Mouse (Mus musculus) heart, adult 2 months (tissue): Measurements from ENCODE around the gene Lins1.

Experiments used
- CTCF ChIP-seq: fragments of 200-600 bp; IDR thresholded peaks from 2 replicates; pipeline ENCODE4 v1.8.1; 2022; ENCODE audit warnings: antibody characterized with exemption, mild to moderate bottlenecking, moderate library complexity
- POLR2A ChIP-seq: fragments of 200-500 bp; IDR thresholded peaks from 2 replicates; pipeline ENCODE4 v1.6.1; 2011; ENCODE audit warnings: mild to moderate bottlenecking, low read depth, low read length, control low read depth; ENCODE audit not compliant: insufficient read depth

GRCm38 (mm10) chr7:66702721-66703120 lies 13.0 kb downstream of the Lins1 start:
- TF ChIP-seq POLR2A (no peak), CTCF (no peak)
